28 mouse cellular contexts compared by ENCODE assay signal in genomic region chr5:71614311-71614710, GRCm38 (mm10). TPM values are rescaled to one million over a fixed set of nuclear protein-coding genes. Genes with fewer than 3 reads are reported as not detected.
"Had no signal": no experiment of that assay in that cellular context is flagged by ENCODE, and none has a peak within 500 bp of the region (broad histone marks: within the 10 kb centered on the region; RNA-seq: fewer than 3 reads in every experiment).

No protein-coding gene starts in this region.

- H3K9ac ChIP-seq: embryonic facial prominence, embryonic 12.5 days; embryonic facial prominence, embryonic 13.5 days; embryonic facial prominence, embryonic 15.5 days; forebrain, embryonic 12.5 days; forebrain, embryonic 13.5 days; forebrain, embryonic 15.5 days; forebrain, postnatal 0 days had no signal

- H3K27me3 ChIP-seq: embryonic facial prominence, embryonic 12.5 days; embryonic facial prominence, embryonic 13.5 days; embryonic facial prominence, embryonic 15.5 days; forebrain, embryonic 12.5 days; forebrain, embryonic 13.5 days; forebrain, embryonic 15.5 days had no signal

- H3K4me2 ChIP-seq: embryonic facial prominence, embryonic 12.5 days; embryonic facial prominence, embryonic 13.5 days; embryonic facial prominence, embryonic 15.5 days; forebrain, embryonic 12.5 days; forebrain, embryonic 13.5 days; forebrain, embryonic 15.5 days had no signal

- H3K4me3 ChIP-seq: embryonic facial prominence, embryonic 10.5 days; embryonic facial prominence, embryonic 12.5 days; embryonic facial prominence, embryonic 13.5 days; embryonic facial prominence, embryonic 15.5 days; erythroblast, embryonic 14.5 days; forebrain, embryonic 10.5 days; forebrain, embryonic 12.5 days; forebrain, embryonic 13.5 days; forebrain, embryonic 15.5 days; gastrocnemius, adult 2 months; heart, adult 2 months; heart, embryonic 10.5 days had no signal

- H3K36me3 ChIP-seq: embryonic facial prominence, embryonic 10.5 days; embryonic facial prominence, embryonic 12.5 days; embryonic facial prominence, embryonic 13.5 days; embryonic facial prominence, embryonic 15.5 days; forebrain, embryonic 10.5 days; forebrain, embryonic 12.5 days; forebrain, embryonic 15.5 days; heart, embryonic 10.5 days had no signal

- H3K27ac ChIP-seq: embryonic facial prominence, embryonic 10.5 days; embryonic facial prominence, embryonic 12.5 days; embryonic facial prominence, embryonic 13.5 days; embryonic facial prominence, embryonic 15.5 days; forebrain, embryonic 10.5 days; forebrain, embryonic 12.5 days; forebrain, embryonic 13.5 days; forebrain, embryonic 15.5 days; gastrocnemius, adult 2 months; heart, adult 2 months; heart, embryonic 10.5 days had no signal

- H3K4me1 ChIP-seq: embryonic facial prominence, embryonic 10.5 days; embryonic facial prominence, embryonic 12.5 days; embryonic facial prominence, embryonic 13.5 days; embryonic facial prominence, embryonic 15.5 days; forebrain, embryonic 10.5 days; forebrain, embryonic 12.5 days; forebrain, embryonic 13.5 days; forebrain, embryonic 15.5 days; heart, embryonic 10.5 days had no signal

- DNase-seq: cerebellum, adult 9-11 months; cerebellum, postnatal 10 days; cerebellum, postnatal 14 days; cerebellum, postnatal 25 days; cerebellum, postnatal 36 days; embryo, embryonic 11 days; forebrain, postnatal 0 days; gastrocnemius, adult 2 months; gastrocnemius, postnatal 10 days; gastrocnemius, postnatal 14 days; gastrocnemius, postnatal 25 days; gastrocnemius, postnatal 36 days; heart, adult 11 months; heart, adult 18-20 months; heart, adult 2 months had no signal

- H3K9me3 ChIP-seq: embryonic facial prominence, embryonic 10.5 days; embryonic facial prominence, embryonic 12.5 days; embryonic facial prominence, embryonic 13.5 days; embryonic facial prominence, embryonic 15.5 days; forebrain, embryonic 10.5 days; forebrain, embryonic 12.5 days; forebrain, embryonic 13.5 days; forebrain, embryonic 15.5 days; heart, embryonic 10.5 days had no signal

RNA-seq across cellular contexts. Expression of gene Gabrb1, which starts 43.6 kb away (rescaled TPM):
- total RNA-seq: common myeloid progenitor, adult 5-6 weeks; gastrocnemius, postnatal 25 days; gastrocnemius, postnatal 36 days; granulocyte monocyte progenitor cell, adult 5-6 weeks; heart, adult 2 months had no signal
- polyA plus RNA-seq: erythroblast, embryonic 14.5 days; heart, adult 2 months had no signal

RNA-seq across cellular contexts. Expression of gene Gabra4, which starts 43.8 kb away (rescaled TPM):
- total RNA-seq: common myeloid progenitor, adult 5-6 weeks; gastrocnemius, adult 18-20 months; gastrocnemius, adult 2 months; gastrocnemius, postnatal 25 days; gastrocnemius, postnatal 36 days; granulocyte monocyte progenitor cell, adult 5-6 weeks; heart, adult 18-20 months; heart, adult 2 months had no signal
- polyA plus RNA-seq: erythroblast, embryonic 14.5 days; heart, adult 2 months had no signal
